Mouse (Mus musculus) hindbrain, embryonic 11.5 days (tissue): ENCODE measurements around the gene Nek5. TPM values are rescaled to one million over a fixed set of nuclear protein-coding genes. Genes with fewer than 3 reads are reported as not detected.

Experiments used
- ATAC-seq: fragments of 200-750 bp; cut with Nextera tagmentation; 2 replicates; pipeline ENCODE4 v1.8.0; 2017; ENCODE audit warnings: mild to moderate bottlenecking, moderate TSS enrichment, moderate library complexity; ENCODE audit not compliant: low FRiP score
- DNase-seq: peaks from one replicate; pipeline ENCODE4 v3.0.0-alpha.2; 2015; ENCODE audit warnings: low spot score
- H3K27ac ChIP-seq: fragments of 300-500 bp; sonication (generic); 2 replicates; pipeline ENCODE4 v1.5.1; 2014; ENCODE audit warnings: mild to moderate bottlenecking, low read depth, low read length
- H3K27me3 ChIP-seq: fragments of 300-500 bp; sonication (generic); 2 replicates; pipeline ENCODE4 v1.6.1; 2014; ENCODE audit warnings: mild to moderate bottlenecking, low read length, moderate library complexity, mixed read lengths; ENCODE audit not compliant: control insufficient read depth, insufficient read depth
- H3K36me3 ChIP-seq: fragments of 300-500 bp; sonication (generic); 2 replicates; pipeline ENCODE4 v1.6.1; 2014; ENCODE audit warnings: mild to moderate bottlenecking, low read length, moderate library complexity, mixed read lengths; ENCODE audit not compliant: control insufficient read depth, insufficient read depth
- H3K4me1 ChIP-seq: fragments of 300-500 bp; sonication (generic); replicated peaks from 2 replicates; pipeline ENCODE4 v1.6.1; 2014; ENCODE audit warnings: low read length, mixed read lengths; ENCODE audit not compliant: control insufficient read depth, insufficient read depth
- H3K4me2 ChIP-seq: fragments of 300-500 bp; sonication (generic); replicated peaks from 2 replicates; pipeline ENCODE4 v1.6.1; 2014; ENCODE audit warnings: mild to moderate bottlenecking, low read depth, low read length
- H3K4me3 ChIP-seq: fragments of 300-500 bp; sonication (generic); 2 replicates; pipeline ENCODE4 v1.5.1; 2014; ENCODE audit warnings: low read depth, low read length
- H3K9ac ChIP-seq: fragments of 300-500 bp; sonication (generic); 2 replicates; pipeline ENCODE4 v1.6.1; 2014; ENCODE audit warnings: low read depth, low read length
- H3K9me3 ChIP-seq: fragments of 300-500 bp; sonication (generic); 2 replicates; pipeline ENCODE4 v1.6.1; 2016; ENCODE audit warnings: low read length; ENCODE audit not compliant: control insufficient read depth
- WGBS: fragments of 180-500 bp; shearing (Covaris S2); extraction: QIAGEN DNeasy Blood & Tissue Kit; methylation state at CpG from one replicate; pipeline ENCODE4 v1.1.7; 2014; 5-methylcytosine and 5-hydroxymethylcytosine counted together
- polyA plus RNA-seq: library from polyadenylated mRNA; unstranded; fragments of >200 nt; fragmentation: Nextera tagmentation; extraction: Ambion mirVana; gene quantifications from 2 replicates; pipeline ENCODE4 v1.2.1, GENCODE M21; 2014

Nek5 gene
- polyA plus RNA-seq: 0.77 and 0.91 TPM in 2 replicates

DNA sequence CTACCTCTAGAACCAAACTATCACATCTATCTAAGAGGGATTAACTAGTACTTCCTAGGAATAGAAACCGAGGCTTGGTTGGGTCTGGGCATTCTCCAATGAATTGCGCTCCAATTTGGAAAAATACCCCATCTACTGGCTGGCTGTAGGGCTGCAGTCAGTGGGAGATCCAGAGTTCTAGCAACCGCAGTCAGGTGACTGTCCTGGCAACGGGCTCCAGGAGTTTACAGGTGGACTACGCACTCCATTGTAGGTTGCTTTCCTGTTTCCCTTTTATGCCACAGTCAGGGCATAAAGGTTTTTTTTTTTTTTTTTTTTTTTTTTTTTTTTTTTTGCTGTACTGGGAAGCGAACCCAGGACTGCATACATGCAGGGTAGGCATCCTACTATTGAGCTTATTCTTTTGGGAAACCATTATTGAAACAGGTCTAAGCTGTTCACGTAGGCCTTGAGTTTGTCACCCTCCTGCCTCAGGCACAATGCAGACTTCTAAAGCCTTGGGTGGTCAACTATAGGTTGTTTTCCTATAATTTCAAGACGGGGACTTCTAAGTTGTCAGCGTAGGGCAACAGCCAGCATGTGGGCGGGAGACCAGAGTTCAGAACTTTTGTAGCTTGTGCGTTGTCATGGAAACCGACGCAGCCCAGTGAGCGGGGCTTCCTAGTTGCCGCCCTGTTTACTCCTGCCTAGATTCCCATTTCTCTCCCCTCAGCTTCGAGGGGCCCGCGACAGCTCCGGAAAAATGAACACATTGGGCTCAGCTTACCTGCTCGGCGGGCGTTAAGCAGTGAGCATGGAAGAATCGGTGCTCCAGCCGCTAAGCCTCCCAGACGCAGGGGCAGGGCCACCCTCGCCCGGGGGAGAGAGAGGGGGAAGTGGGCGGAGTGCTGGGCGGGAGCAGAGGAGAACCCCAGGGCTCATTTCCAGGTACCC is at the start of gene Nek5:
Gene Nek5, minus strand, starts transcription at position 834 of the 933 bp plus-strand sequence.
- Histone ChIP-seq H3K4me3 (peak within 1 kb of the TSS; percentile 36), H3K4me2 (peak within 1 kb of the TSS; percentile 55), H3K36me3 (no peaks in the 10 kb centered on the region), H3K4me1 (no peaks in the 10 kb centered on the region), H3K27me3 (no peaks in the 10 kb centered on the region), H3K27ac (no peak within 1 kb of the TSS), H3K9ac (no peak within 1 kb of the TSS), H3K9me3 (no peaks in the 10 kb centered on the region)
- ATAC-seq: peak; percentile 83
- DNase-seq: peak; percentile 68
- WGBS: 2% methylated on average over 29 of the region's 29 CpGs

DNA sequence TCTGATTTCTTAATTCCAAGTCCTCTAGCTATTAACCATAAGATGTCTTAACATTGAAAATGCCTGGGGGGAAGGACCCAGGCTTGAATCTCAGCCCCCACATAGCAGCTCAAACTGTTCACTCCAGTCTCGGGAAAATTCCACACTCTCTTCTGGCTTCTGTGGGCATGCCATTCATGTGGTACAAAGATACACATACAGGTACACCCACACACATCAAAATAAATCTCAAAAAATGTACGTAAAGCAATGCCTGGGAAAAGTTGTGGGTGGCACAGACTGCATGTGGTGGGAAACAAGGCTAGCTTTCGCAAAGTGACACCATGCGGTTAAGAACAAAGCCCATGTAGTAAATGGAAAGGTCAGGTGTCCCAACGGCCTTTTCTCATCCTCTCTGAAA is 44.3 kb upstream of the Nek5 start:
- Histone ChIP-seq H3K9me3 (no peaks in the 10 kb centered on the region), H3K9ac (no peak overlapping the region), H3K27me3 (no peaks in the 10 kb centered on the region), H3K4me2 (no peak overlapping the region), H3K36me3 (peaks cover 2% of the 10 kb centered on the region; the same call in 1 of the 2 replicates), H3K4me3 (no peak overlapping the region), H3K27ac (no peak overlapping the region), H3K4me1 (no peaks in the 10 kb centered on the region)
- DNase-seq (no peak), ATAC-seq (no peak)
- 94% methylated on average over 5 of the region's 5 CpGs for WGBS

DNA sequence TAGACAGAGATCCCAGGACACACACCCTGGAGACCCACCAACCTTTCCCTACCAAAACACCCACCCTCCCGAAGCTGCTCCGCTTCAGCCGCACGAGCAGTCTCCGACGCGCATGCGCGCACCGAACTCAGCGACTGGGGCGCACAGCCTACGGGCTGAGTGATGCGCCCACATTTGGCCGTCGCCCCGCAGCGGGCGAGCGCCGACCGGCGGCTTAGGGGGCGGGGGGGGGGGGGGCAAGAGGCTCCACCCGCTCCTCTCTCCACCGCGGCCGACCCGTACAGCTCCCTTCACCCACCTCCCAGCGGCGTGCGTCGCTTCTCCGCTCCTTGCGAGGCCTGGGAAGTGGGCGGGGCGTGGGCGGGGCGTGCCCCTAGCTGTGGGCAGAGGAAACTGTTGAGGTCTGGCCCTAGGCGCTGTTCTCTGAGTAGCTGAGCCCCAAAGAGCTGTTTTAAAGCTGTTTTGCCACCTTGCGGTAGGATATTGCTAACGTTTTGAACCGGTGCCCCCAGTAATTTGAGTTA is 41.3 kb upstream of the Nek5 start, which contains the start of gene Nek3:
Gene Nek3, minus strand, starts transcription at position 356 of the 524 bp plus-strand sequence.
- peak; percentile 98 for ATAC-seq
- Histone ChIP-seq H3K4me2 (peak within 1 kb of the TSS; percentile 15), H3K27ac (peak within 1 kb of the TSS; percentile 70; the same call in 1 of the 2 replicates), H3K4me1 (no peaks in the 10 kb centered on the region), H3K36me3 (no peaks in the 10 kb centered on the region), H3K4me3 (peak within 1 kb of the TSS; percentile 57), H3K9me3 (no peaks in the 10 kb centered on the region), H3K27me3 (no peaks in the 10 kb centered on the region), H3K9ac (peak within 1 kb of the TSS; percentile 47)
- WGBS: under 1% methylated on average over 30 of the region's 43 CpGs
- peak; percentile 92 for DNase-seq

DNA sequence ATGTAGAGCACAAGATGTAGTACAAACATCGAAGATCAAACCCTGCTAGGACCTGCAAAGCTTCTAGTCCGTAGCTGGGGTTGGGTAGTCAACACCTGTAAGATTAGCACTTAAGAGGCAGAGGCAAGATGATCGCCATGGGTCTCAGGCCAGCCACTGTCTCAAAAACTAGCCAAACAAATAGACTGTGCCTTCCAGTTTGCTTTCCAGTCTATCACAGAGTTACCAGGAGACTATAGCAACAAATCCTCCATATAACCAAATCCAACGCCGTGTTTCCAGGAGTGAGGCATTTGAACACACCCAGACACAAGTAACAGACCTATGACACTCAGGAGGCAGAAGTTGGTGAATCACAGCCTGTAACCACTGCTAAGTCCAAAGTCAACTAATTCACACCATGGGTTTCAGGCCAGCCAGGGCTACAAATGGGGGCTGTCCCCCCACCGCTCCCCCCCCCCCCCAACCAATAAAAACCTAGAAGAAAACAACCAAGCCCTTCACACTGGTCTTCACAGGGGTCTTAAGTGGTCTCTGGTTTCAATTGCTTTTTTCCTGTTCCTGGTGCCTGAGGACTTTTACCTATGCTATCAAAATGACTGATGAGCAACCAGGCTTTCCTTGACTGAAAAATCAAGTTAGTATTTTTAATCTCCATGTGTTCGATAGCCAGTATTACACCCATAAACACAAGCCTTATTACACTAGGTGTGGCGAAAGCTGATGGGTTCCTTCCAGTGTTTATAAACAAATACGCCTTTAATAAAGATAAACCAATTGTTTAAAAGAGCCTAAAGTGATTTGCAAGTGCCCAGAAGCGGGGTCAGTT is 40.6 kb upstream of the Nek5 start:
- peak overlapping the region; percentile 57 for H3K4me3 ChIP-seq
- peak; percentile 62 for ATAC-seq
- peak overlapping the region; percentile 70; the same call in 1 of the 2 replicates for H3K27ac ChIP-seq
- no peaks in the 10 kb centered on the region for H3K4me1 ChIP-seq
- no peaks in the 10 kb centered on the region for H3K36me3 ChIP-seq
- peak; percentile 7 for DNase-seq
- no peaks in the 10 kb centered on the region for H3K27me3 ChIP-seq
- H3K9ac ChIP-seq: peak overlapping the region; percentile 47
- H3K9me3 ChIP-seq: no peaks in the 10 kb centered on the region
- H3K4me2 ChIP-seq: peak overlapping the region; percentile 15
- 59% methylated on average over 10 of the region's 10 CpGs for whole genome bisulfite sequencing

DNA sequence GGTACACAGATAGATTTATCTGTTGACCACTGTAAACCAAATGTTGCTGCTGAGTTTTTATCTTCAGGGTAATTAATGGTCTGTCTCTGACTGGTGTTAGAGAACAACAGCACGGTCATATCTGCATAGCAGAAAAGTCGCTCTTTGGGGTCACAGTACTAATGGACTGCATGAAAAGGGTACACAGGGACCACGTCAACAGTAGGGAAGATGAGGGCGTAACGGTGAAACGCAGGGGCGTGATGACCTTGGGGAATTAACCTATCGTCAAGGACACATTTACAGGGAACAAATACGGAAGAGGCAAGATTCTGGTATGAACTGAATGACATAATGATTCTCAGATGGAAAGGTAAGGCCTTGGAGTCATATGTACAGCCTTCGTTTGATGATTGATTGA is 39.6 kb upstream of the Nek5 start:
- Histone ChIP-seq H3K9me3 (no peaks in the 10 kb centered on the region), H3K9ac (no peak overlapping the region), H3K4me3 (no peak overlapping the region), H3K4me2 (no peak overlapping the region), H3K27me3 (no peaks in the 10 kb centered on the region), H3K27ac (no peak overlapping the region), H3K36me3 (no peaks in the 10 kb centered on the region), H3K4me1 (no peaks in the 10 kb centered on the region)
- ATAC-seq (no peak), DNase-seq (no peak)
- 93% methylated on average over 10 of the region's 10 CpGs for WGBS

DNA sequence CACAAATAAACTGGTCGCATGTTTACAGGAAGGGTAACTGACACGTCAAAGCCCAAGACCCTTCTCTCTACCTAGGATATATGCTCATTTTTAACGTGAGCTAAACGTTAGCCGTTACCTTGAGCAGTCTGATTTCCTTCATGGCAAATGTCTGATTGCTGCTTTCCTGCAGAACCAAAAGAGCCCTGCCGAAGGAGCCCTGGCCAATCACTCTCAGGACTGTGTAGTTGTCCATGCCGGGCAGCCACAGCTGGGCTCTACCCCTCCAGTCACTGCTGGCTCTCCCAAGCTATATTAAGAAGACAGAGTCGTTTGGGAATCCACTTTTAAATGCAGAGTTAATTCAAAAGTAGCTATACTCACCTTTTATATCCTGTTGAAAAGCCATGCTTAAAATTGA is 37.4 kb upstream of the Nek5 start:
- Histone ChIP-seq H3K4me2 (no peak overlapping the region), H3K27ac (no peak overlapping the region), H3K9ac (no peak overlapping the region), H3K4me1 (no peaks in the 10 kb centered on the region), H3K27me3 (no peaks in the 10 kb centered on the region), H3K36me3 (no peaks in the 10 kb centered on the region), H3K9me3 (no peaks in the 10 kb centered on the region), H3K4me3 (no peak overlapping the region)
- 93% methylated on average over 8 of the region's 8 CpGs for WGBS
- no peak for DNase-seq
- no peak for ATAC-seq

DNA sequence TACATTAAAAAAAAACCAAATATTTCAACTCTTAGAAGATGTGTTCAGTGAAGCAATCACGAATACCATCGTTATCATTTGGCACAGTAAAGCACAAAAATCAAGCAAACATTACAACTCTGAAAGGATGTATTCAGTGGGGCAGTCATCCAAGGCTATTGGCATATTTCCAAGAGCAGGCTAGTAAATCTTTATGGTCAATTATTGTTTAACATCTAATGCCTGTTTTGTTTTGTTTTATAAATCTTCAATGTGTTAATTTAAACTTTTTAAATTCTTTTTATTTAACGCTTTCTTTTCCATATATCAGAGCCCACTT is 25.5 kb upstream of the Nek5 start:
- DNase-seq (no peak), ATAC-seq (no peak)
- H3K4me2 ChIP-seq: no peak overlapping the region
- H3K36me3 ChIP-seq: no peaks in the 10 kb centered on the region
- H3K27me3 ChIP-seq: no peaks in the 10 kb centered on the region
- H3K4me3 ChIP-seq: no peak overlapping the region
- no peak overlapping the region for H3K9ac ChIP-seq
- H3K9me3 ChIP-seq: no peaks in the 10 kb centered on the region
- H3K27ac ChIP-seq: no peak overlapping the region
- H3K4me1 ChIP-seq: no peaks in the 10 kb centered on the region
- WGBS: 93% methylated on average over 3 of the region's 3 CpGs

DNA sequence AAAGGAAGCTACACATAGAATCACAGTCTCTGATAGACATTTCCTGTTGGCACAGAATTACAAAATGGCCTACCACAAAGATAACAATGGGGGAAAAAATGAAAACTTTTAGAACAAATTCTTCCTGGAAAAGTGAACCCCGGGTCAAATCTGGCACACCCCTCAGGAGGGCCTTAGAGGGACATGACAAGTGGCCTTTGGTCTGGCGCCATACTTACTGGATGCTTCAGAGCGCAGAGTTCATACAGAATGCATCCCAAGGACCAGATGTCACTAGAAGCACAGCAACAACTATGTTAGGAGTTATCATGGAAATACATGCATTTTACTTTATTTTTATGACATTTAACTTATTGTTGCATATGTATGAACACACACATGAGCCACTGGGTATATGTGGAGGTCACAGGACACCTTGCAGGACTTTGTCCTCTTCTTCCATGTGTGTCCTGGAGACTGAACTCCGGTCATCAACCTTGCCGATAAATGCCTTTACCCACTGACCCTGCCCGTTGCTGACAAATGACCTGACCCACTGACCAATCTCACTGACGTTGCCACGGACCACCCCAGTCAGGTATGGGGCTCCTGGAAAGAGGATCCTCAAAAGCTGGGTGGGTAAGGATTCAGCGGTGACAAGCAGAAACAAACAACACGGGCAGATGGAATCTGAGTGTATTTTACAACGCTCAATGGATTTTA is 24.9 kb upstream of the Nek5 start:
- DNase-seq (no peak), ATAC-seq (no peak)
- Histone ChIP-seq H3K36me3 (no peaks in the 10 kb centered on the region), H3K27me3 (no peaks in the 10 kb centered on the region), H3K4me1 (no peaks in the 10 kb centered on the region), H3K9ac (no peak overlapping the region), H3K27ac (no peak overlapping the region), H3K9me3 (no peaks in the 10 kb centered on the region), H3K4me2 (no peak overlapping the region), H3K4me3 (no peak overlapping the region)
- WGBS: 94% methylated on average over 11 of the region's 11 CpGs
